Comparison of ENCODE assay signal across 8 mouse cellular contexts in genomic region chr14:64589571-64590547, GRCm38 (mm10).
DNase-seq lines count a peak whose midpoint lies in the region; ATAC-seq and TF ChIP-seq lines count a peak whose summit lies in the region.

No protein-coding gene starts in this region.

- H3K9ac ChIP-seq in kidney, embryonic 16.5 days (replicated peaks; ENCODE audit: low read length) = no peak overlapping the region
- peak overlapping the region; percentile 83 for H3K9ac ChIP-seq in forebrain, embryonic 12.5 days

- peaks cover 29% of the 10 kb centered on the region for H3K4me1 ChIP-seq in kidney, embryonic 16.5 days (ENCODE audit: insufficient read depth, low read length)
- H3K4me1 ChIP-seq in forebrain, embryonic 12.5 days = peaks cover 78% of the 10 kb centered on the region
- no peaks in the 10 kb centered on the region for H3K4me1 ChIP-seq in small intestine, adult 2 months (ENCODE audit: control insufficient read depth, insufficient read depth, insufficient read length, low read length)

- no peak for TF ChIP-seq POLR2A in small intestine, adult 2 months (IDR thresholded peaks at IDR 0.05; ENCODE audit: low read depth, low read length)

- no peak overlapping the region for H3K27ac ChIP-seq in kidney, embryonic 16.5 days (ENCODE audit: low read length)
- peak overlapping the region; percentile 99 for H3K27ac ChIP-seq in forebrain, embryonic 12.5 days
- H3K27ac ChIP-seq in small intestine, adult 2 months (ENCODE audit: insufficient read depth, low read depth, low read length) = no peak overlapping the region

- DNase-seq in kidney, adult 9 months = no peak
- peak; percentile 85 for DNase-seq in cerebellum, adult 11 months
- DNase-seq in left cerebral cortex, postnatal 36 days (ENCODE audit: low spot score in 2 of 2) = peak; percentile 55 to 57
- no peak for DNase-seq in lung, adult 18-20 months
- DNase-seq in urinary bladder, adult 18-20 months (ENCODE audit: low spot score in 2 of 2) = no peak

- H3K4me3 ChIP-seq in kidney, embryonic 16.5 days (ENCODE audit: low read length) = peak overlapping the region; percentile 42
- peak overlapping the region; percentile 54 for H3K4me3 ChIP-seq in forebrain, embryonic 12.5 days (replicated peaks)
- 0 out of 2 replicates have a peak overlapping the region, but pooled peaks have one; percentile 5 for H3K4me3 ChIP-seq in small intestine, adult 2 months (ENCODE audit: low read depth, low read length)

- under 1% methylated on average over 38 of the region's 41 CpGs for WGBS in kidney, embryonic 16.5 days
- under 1% methylated on average over 41 of the region's 41 CpGs for WGBS in forebrain, embryonic 12.5 days
- WGBS in small intestine, adult 2 months = 3% methylated on average over 41 of the region's 41 CpGs

- intact Hi-C loops in left cerebral cortex, postnatal 36 days (cut with DNase I) = loop anchor here (5.0 kb wide), 4 partner anchors 148 to 453 kb away; no protein-coding TSS in a partner anchor

- peaks cover 87% of the 10 kb centered on the region for H3K27me3 ChIP-seq in kidney, embryonic 16.5 days (ENCODE audit: insufficient read depth, low read length)
- H3K27me3 ChIP-seq in forebrain, embryonic 12.5 days = peaks cover 75% of the 10 kb centered on the region
- H3K27me3 ChIP-seq in small intestine, adult 2 months (ENCODE audit: control insufficient read depth, insufficient read depth, low read length) = peaks cover 62% of the 10 kb centered on the region

- H3K9me3 ChIP-seq in kidney, embryonic 16.5 days (ENCODE audit: low read length) = no peaks in the 10 kb centered on the region
- no peaks in the 10 kb centered on the region for H3K9me3 ChIP-seq in forebrain, embryonic 12.5 days

- ATAC-seq in kidney, embryonic 16.5 days (ENCODE audit: low FRiP score, low TSS enrichment) = peak; percentile 78; the same call in 1 of the 2 replicates
- ATAC-seq in forebrain, embryonic 12.5 days (ENCODE audit: low FRiP score) = peak; percentile 42

- peak overlapping the region; percentile 56 for H3K4me2 ChIP-seq in kidney, embryonic 16.5 days (replicated peaks; ENCODE audit: low read depth, low read length)
- peak overlapping the region; percentile 79 for H3K4me2 ChIP-seq in forebrain, embryonic 12.5 days

- TF ChIP-seq CTCF in small intestine, adult 2 months (IDR thresholded peaks at IDR 0.05; ENCODE audit: extremely low read depth, insufficient read length, insufficient replicate concordance, low read depth, low read length) = no peak

- H3K36me3 ChIP-seq in kidney, embryonic 16.5 days (ENCODE audit: insufficient read depth, low read length) = no peaks in the 10 kb centered on the region
- H3K36me3 ChIP-seq in forebrain, embryonic 12.5 days (replicated peaks) = 0 out of 2 replicates have a peak, but pooled peaks cover 3% of the 10 kb centered on the region
- H3K36me3 ChIP-seq in small intestine, adult 2 months (ENCODE audit: control insufficient read depth, insufficient read depth, low read length) = no peaks in the 10 kb centered on the region

Comparison
In these comparisons a context has a peak if more than half of its experiments do, and no peak if none do; other contexts are left out.
1. DNase-seq: peak in cerebellum, adult 11 months (single experiment) and left cerebral cortex, postnatal 36 days (2 of 2); none in kidney, adult 9 months (single experiment), lung, adult 18-20 months (0 of 2) and urinary bladder, adult 18-20 months (0 of 2).
2. Peak in every context shown above with its lines, with median percentiles within 50 percentile points of each other: H3K4me3 ChIP-seq.